Mouse (Mus musculus): ENCODE data around the gene Fancd2os. TPM values are rescaled to one million over a fixed set of nuclear protein-coding genes. Genes with fewer than 3 reads are reported as not detected.

Gene Fancd2os
- polyA plus RNA-seq (2014; fragmentation: Nextera tagmentation; extraction: Ambion mirVana), result 0.19 and 0.40 TPM in 2 replicates

GRCm38 (mm10) chr6:113600543-113601139 lies at the start of gene Fancd2os:
TSS of gene Fancd2os (minus strand) at chr6:113600715.
- H3K4me2 ChIP-seq (ENCODE audit: low read depth, severe bottlenecking), result no peak within 1 kb of the TSS
- no peaks in the 10 kb centered on the region for H3K4me1 ChIP-seq (ENCODE audit: control insufficient read depth, insufficient read depth, low read length)
- ATAC-seq (ENCODE audit: insufficient number of reproducible peaks, low FRiP score, low TSS enrichment, low read depth) (no peak), DNase-seq (ENCODE audit: low spot score) (no peak)
- no peaks in the 10 kb centered on the region for H3K9me3 ChIP-seq (ENCODE audit: control insufficient read depth, low read length)
- H3K4me3 ChIP-seq (ENCODE audit: low read depth, low read length), result no peak within 1 kb of the TSS
- no peak within 1 kb of the TSS; the same call in 1 of the 2 replicates for H3K9ac ChIP-seq (ENCODE audit: low read length)
- H3K36me3 ChIP-seq (ENCODE audit: control insufficient read depth, insufficient read depth, low read length), result no peaks in the 10 kb centered on the region
- no peaks in the 10 kb centered on the region for H3K27me3 ChIP-seq (ENCODE audit: control insufficient read depth, insufficient read depth, low read length)
- H3K27ac ChIP-seq (replicated peaks; ENCODE audit: low read depth, low read length), result no peak within 1 kb of the TSS
- 44% methylated on average over 23 of the region's 23 CpGs for WGBS

- ATAC-seq (ENCODE audit: insufficient number of reproducible peaks, low FRiP score, low TSS enrichment, low read depth) (no peak), DNase-seq (ENCODE audit: low spot score) (no peak)
- H3K4me1 ChIP-seq (ENCODE audit: control insufficient read depth, insufficient read depth, low read length), result no peaks in the 10 kb centered on the region
- no peaks in the 10 kb centered on the region for H3K9me3 ChIP-seq (ENCODE audit: control insufficient read depth, low read length)
- no peak overlapping the region for H3K27ac ChIP-seq (replicated peaks; ENCODE audit: low read depth, low read length)
- H3K4me3 ChIP-seq (ENCODE audit: low read depth, low read length), result no peak overlapping the region
- no peak overlapping the region for H3K9ac ChIP-seq (ENCODE audit: low read length)
- WGBS, result 76% methylated on average over 4 of the region's 4 CpGs
- no peak overlapping the region for H3K4me2 ChIP-seq (ENCODE audit: low read depth, severe bottlenecking)
- H3K36me3 ChIP-seq (ENCODE audit: control insufficient read depth, insufficient read depth, low read length), result no peaks in the 10 kb centered on the region
- no peaks in the 10 kb centered on the region for H3K27me3 ChIP-seq (ENCODE audit: control insufficient read depth, insufficient read depth, low read length)
Measured at GRCm38 (mm10) chr6:113650197-113650640, 49.7 kb upstream of the Fancd2os start.

GRCm38 (mm10) chr6:113649346-113650196 lies 49.1 kb upstream of the Fancd2os start:
- ATAC-seq (ENCODE audit: insufficient number of reproducible peaks, low FRiP score, low TSS enrichment, low read depth) (no peak), DNase-seq (ENCODE audit: low spot score) (no peak)
- Histone ChIP-seq H3K36me3 (ENCODE audit: control insufficient read depth, insufficient read depth, low read length) (no peaks in the 10 kb centered on the region), H3K27ac (replicated peaks; ENCODE audit: low read depth, low read length) (no peak overlapping the region), H3K27me3 (ENCODE audit: control insufficient read depth, insufficient read depth, low read length) (no peaks in the 10 kb centered on the region), H3K4me2 (ENCODE audit: low read depth, severe bottlenecking) (no peak overlapping the region), H3K9ac (ENCODE audit: low read length) (no peak overlapping the region), H3K9me3 (ENCODE audit: control insufficient read depth, low read length) (no peaks in the 10 kb centered on the region), H3K4me1 (ENCODE audit: control insufficient read depth, insufficient read depth, low read length) (no peaks in the 10 kb centered on the region), H3K4me3 (ENCODE audit: low read depth, low read length) (no peak overlapping the region)
- 86% methylated on average over 7 of the region's 7 CpGs for WGBS

GRCm38 (mm10) chr6:113644808-113645207 lies 44.3 kb upstream of the Fancd2os start:
- no peak overlapping the region for H3K27ac ChIP-seq (replicated peaks; ENCODE audit: low read depth, low read length)
- no peak overlapping the region for H3K4me3 ChIP-seq (ENCODE audit: low read depth, low read length)
- WGBS, result 88% methylated on average over 8 of the region's 8 CpGs
- ATAC-seq (ENCODE audit: insufficient number of reproducible peaks, low FRiP score, low TSS enrichment, low read depth) (no peak), DNase-seq (ENCODE audit: low spot score) (no peak)
- no peak overlapping the region for H3K4me2 ChIP-seq (ENCODE audit: low read depth, severe bottlenecking)
- no peak overlapping the region for H3K9ac ChIP-seq (ENCODE audit: low read length)
- H3K4me1 ChIP-seq (ENCODE audit: control insufficient read depth, insufficient read depth, low read length), result no peaks in the 10 kb centered on the region
- no peaks in the 10 kb centered on the region for H3K36me3 ChIP-seq (ENCODE audit: control insufficient read depth, insufficient read depth, low read length)
- H3K9me3 ChIP-seq (ENCODE audit: control insufficient read depth, low read length), result no peaks in the 10 kb centered on the region
- no peaks in the 10 kb centered on the region for H3K27me3 ChIP-seq (ENCODE audit: control insufficient read depth, insufficient read depth, low read length)

GRCm38 (mm10) chr6:113643967-113644366 lies 43.5 kb upstream of the Fancd2os start:
- WGBS, result 88% methylated on average over 2 of the region's 2 CpGs
- Histone ChIP-seq H3K9ac (ENCODE audit: low read length) (no peak overlapping the region), H3K4me2 (ENCODE audit: low read depth, severe bottlenecking) (no peak overlapping the region), H3K4me3 (ENCODE audit: low read depth, low read length) (no peak overlapping the region), H3K27ac (replicated peaks; ENCODE audit: low read depth, low read length) (no peak overlapping the region), H3K36me3 (ENCODE audit: control insufficient read depth, insufficient read depth, low read length) (no peaks in the 10 kb centered on the region), H3K27me3 (ENCODE audit: control insufficient read depth, insufficient read depth, low read length) (no peaks in the 10 kb centered on the region), H3K9me3 (ENCODE audit: control insufficient read depth, low read length) (no peaks in the 10 kb centered on the region), H3K4me1 (ENCODE audit: control insufficient read depth, insufficient read depth, low read length) (no peaks in the 10 kb centered on the region)
- DNase-seq (ENCODE audit: low spot score), result no peak
- ATAC-seq (ENCODE audit: insufficient number of reproducible peaks, low FRiP score, low TSS enrichment, low read depth), result no peak

- Histone ChIP-seq H3K9me3 (ENCODE audit: control insufficient read depth, low read length) (no peaks in the 10 kb centered on the region), H3K4me3 (ENCODE audit: low read depth, low read length) (no peak overlapping the region), H3K27ac (replicated peaks; ENCODE audit: low read depth, low read length) (no peak overlapping the region), H3K27me3 (ENCODE audit: control insufficient read depth, insufficient read depth, low read length) (no peaks in the 10 kb centered on the region), H3K4me1 (ENCODE audit: control insufficient read depth, insufficient read depth, low read length) (no peaks in the 10 kb centered on the region), H3K4me2 (ENCODE audit: low read depth, severe bottlenecking) (no peak overlapping the region), H3K36me3 (ENCODE audit: control insufficient read depth, insufficient read depth, low read length) (no peaks in the 10 kb centered on the region), H3K9ac (ENCODE audit: low read length) (no peak overlapping the region)
- 80% methylated on average over 4 of the region's 4 CpGs for WGBS
- DNase-seq (ENCODE audit: low spot score), result no peak
- no peak for ATAC-seq (ENCODE audit: insufficient number of reproducible peaks, low FRiP score, low TSS enrichment, low read depth)
Measured at GRCm38 (mm10) chr6:113643021-113643420, 42.5 kb upstream of the Fancd2os start.

- ATAC-seq (ENCODE audit: insufficient number of reproducible peaks, low FRiP score, low TSS enrichment, low read depth) (no peak), DNase-seq (ENCODE audit: low spot score) (no peak)
- no peaks in the 10 kb centered on the region for H3K4me1 ChIP-seq (ENCODE audit: control insufficient read depth, insufficient read depth, low read length)
- H3K27ac ChIP-seq (replicated peaks; ENCODE audit: low read depth, low read length), result no peak overlapping the region
- H3K36me3 ChIP-seq (ENCODE audit: control insufficient read depth, insufficient read depth, low read length), result no peaks in the 10 kb centered on the region
- H3K9me3 ChIP-seq (ENCODE audit: control insufficient read depth, low read length), result no peaks in the 10 kb centered on the region
- no peak overlapping the region for H3K4me2 ChIP-seq (ENCODE audit: low read depth, severe bottlenecking)
- WGBS, result 83% methylated on average over 8 of the region's 8 CpGs
- no peak overlapping the region for H3K4me3 ChIP-seq (ENCODE audit: low read depth, low read length)
- H3K27me3 ChIP-seq (ENCODE audit: control insufficient read depth, insufficient read depth, low read length), result no peaks in the 10 kb centered on the region
- no peak overlapping the region for H3K9ac ChIP-seq (ENCODE audit: low read length)
Measured at GRCm38 (mm10) chr6:113642605-113643004, 42.1 kb upstream of the Fancd2os start.

GRCm38 (mm10) chr6:113639201-113639600 lies 38.7 kb upstream of the Fancd2os start:
- no peaks in the 10 kb centered on the region for H3K27me3 ChIP-seq (ENCODE audit: control insufficient read depth, insufficient read depth, low read length)
- 87% methylated on average over 4 of the region's 4 CpGs for WGBS
- H3K36me3 ChIP-seq (ENCODE audit: control insufficient read depth, insufficient read depth, low read length), result no peaks in the 10 kb centered on the region
- no peak overlapping the region for H3K27ac ChIP-seq (replicated peaks; ENCODE audit: low read depth, low read length)
- no peak overlapping the region for H3K4me2 ChIP-seq (ENCODE audit: low read depth, severe bottlenecking)
- H3K4me1 ChIP-seq (ENCODE audit: control insufficient read depth, insufficient read depth, low read length), result no peaks in the 10 kb centered on the region
- H3K9ac ChIP-seq (ENCODE audit: low read length), result no peak overlapping the region
- ATAC-seq (ENCODE audit: insufficient number of reproducible peaks, low FRiP score, low TSS enrichment, low read depth) (no peak), DNase-seq (ENCODE audit: low spot score) (no peak)
- H3K9me3 ChIP-seq (ENCODE audit: control insufficient read depth, low read length), result no peaks in the 10 kb centered on the region
- no peak overlapping the region for H3K4me3 ChIP-seq (ENCODE audit: low read depth, low read length)

All from limb, embryonic 11.5 days (tissue).